ENCODE assay signal across 20 mouse cellular contexts in genomic region chr10:90004882-90005281, GRCm38 (mm10).
"Had no signal": no experiment of that assay in that cellular context is flagged by ENCODE, and none has a peak within 500 bp of the region (broad histone marks: within the 10 kb centered on the region; RNA-seq: fewer than 3 reads in every experiment).

No protein-coding gene starts in this region.

- H3K9me3 ChIP-seq: limb, embryonic 10.5 days; limb, embryonic 13.5 days; liver, embryonic 12.5 days; liver, embryonic 15.5 days; lung, embryonic 15.5 days; megakaryocyte, embryonic 14.5 days; midbrain, embryonic 12.5 days had no signal

- H3K27ac ChIP-seq: kidney, postnatal 0 days; layer of hippocampus, adult 2 months; limb, embryonic 10.5 days; limb, embryonic 13.5 days; liver, embryonic 12.5 days; liver, embryonic 15.5 days; lung, embryonic 15.5 days; midbrain, embryonic 12.5 days had no signal

- H3K4me2 ChIP-seq: limb, embryonic 13.5 days; liver, embryonic 12.5 days; liver, embryonic 15.5 days; lung, embryonic 15.5 days; midbrain, embryonic 12.5 days had no signal

- ATAC-seq: intestine, postnatal 0 days; liver, embryonic 12.5 days had no signal

- DNase-seq: kidney, adult 2 months; kidney, postnatal 25 days; layer of hippocampus, adult 9-11 months; liver; lung, adult 18-20 months; lung, postnatal 10 days; lung, postnatal 36 days; thymus, adult 2 months; thymus, postnatal 14 days; thymus, postnatal 4 days had no signal

- H3K36me3 ChIP-seq: limb, embryonic 10.5 days; limb, embryonic 13.5 days; liver, embryonic 12.5 days; liver, embryonic 15.5 days; lung, embryonic 15.5 days; midbrain, embryonic 12.5 days had no signal

- H3K27me3 ChIP-seq: limb, embryonic 13.5 days; liver, embryonic 12.5 days; liver, embryonic 15.5 days; lung, embryonic 15.5 days; megakaryocyte, embryonic 14.5 days; midbrain, embryonic 12.5 days had no signal

- H3K4me1 ChIP-seq: limb, embryonic 10.5 days; limb, embryonic 13.5 days; liver, embryonic 12.5 days; liver, embryonic 15.5 days; lung, embryonic 15.5 days; megakaryocyte, embryonic 14.5 days had no signal

- H3K4me3 ChIP-seq: layer of hippocampus, adult 2 months; limb, embryonic 10.5 days; limb, embryonic 13.5 days; liver, embryonic 12.5 days; liver, embryonic 15.5 days; lung, embryonic 15.5 days; megakaryocyte, embryonic 14.5 days; midbrain, embryonic 12.5 days had no signal

- H3K9ac ChIP-seq: limb, embryonic 13.5 days; liver, embryonic 12.5 days; liver, embryonic 15.5 days; lung, embryonic 15.5 days; midbrain, embryonic 12.5 days had no signal
